Mouse (Mus musculus) spleen, adult 2 months (tissue): ENCODE data around the gene Tgm1.

Experiments
- CTCF ChIP-seq: fragments of 200-500 bp; IDR thresholded peaks from 2 replicates; pipeline ENCODE4 v1.5.1; 2011; ENCODE audit warnings: mild to moderate bottlenecking, inconsistent platforms; ENCODE audit not compliant: insufficient read depth, insufficient read length, insufficient replicate concordance; ENCODE audit errors: extremely low read depth
- POLR2A ChIP-seq: fragments of 200-500 bp; IDR thresholded peaks from 2 replicates; pipeline ENCODE4 v1.6.1; 2011; ENCODE audit warnings: low read depth, low read length, inconsistent platforms

DNA sequence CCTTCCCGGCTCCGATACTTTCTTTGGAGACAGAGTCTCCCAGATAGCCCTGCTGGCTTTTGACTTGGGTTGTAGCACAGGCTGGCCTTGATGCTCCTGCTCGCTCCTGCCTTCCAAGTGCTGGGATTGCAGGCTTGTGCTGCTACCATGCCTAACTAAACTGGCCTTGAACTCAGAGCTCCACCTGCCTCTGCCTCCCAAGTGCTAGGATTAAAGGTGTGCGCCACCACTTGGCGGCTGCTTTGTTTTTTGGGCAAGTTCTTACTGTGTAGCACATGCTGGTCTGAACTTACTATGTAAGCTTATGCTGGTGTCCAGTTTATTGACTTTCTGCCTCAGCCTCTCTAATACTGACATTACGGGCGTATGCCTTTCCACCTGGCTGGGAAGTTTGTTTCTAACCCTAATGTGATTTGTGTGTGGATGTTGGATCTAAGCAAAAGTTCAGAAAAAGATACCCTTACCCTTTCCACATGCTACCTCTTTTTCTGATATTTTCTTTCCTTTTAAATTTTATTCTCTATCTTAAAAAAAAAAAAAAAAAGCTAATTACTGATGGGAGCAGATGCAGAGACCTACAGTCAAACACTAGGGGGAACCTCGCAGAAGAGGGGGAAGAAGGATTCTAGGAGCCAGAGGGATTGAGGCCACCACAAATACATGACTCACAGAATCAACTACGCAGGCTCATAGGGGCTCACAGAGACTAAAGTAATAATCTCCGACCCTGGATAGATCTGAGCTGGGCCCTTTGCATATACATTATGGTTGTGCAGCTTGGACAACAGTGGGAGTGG, 33.5 kb upstream of the Tgm1 start:
- TF ChIP-seq CTCF: no peak
- no peak for TF ChIP-seq POLR2A
